ENCODE assay signal across 17 mouse cellular contexts in genomic region chr12:35642473-35642872, GRCm38 (mm10).
DNase-seq lines count a peak whose midpoint lies in the region.
"Had no signal": no experiment of that assay in that cellular context is flagged by ENCODE, and none has a peak within 500 bp of the region (broad histone marks: within the 10 kb centered on the region; RNA-seq: fewer than 3 reads in every experiment).

No protein-coding gene starts in this region.

- intact Hi-C loops in left cerebral cortex, postnatal 25 days (cut with DNase I), result no loop called here

- peak; percentile 4 for DNase-seq in retina, postnatal 1 day
- DNase-seq in retina, embryonic 14.5 days (ENCODE audit: low spot score), result no peak
- peak; percentile 97 for DNase-seq in ES-CJ7 (ENCODE audit: low read depth, low spot score)
- peak; percentile 99 for DNase-seq in R1 (ENCODE audit: low read depth, low spot score)
- peak; percentile 97 for DNase-seq in ZHBTc4 (ENCODE audit: low read depth, low spot score)
- no peak for DNase-seq in lung, postnatal 14 days
- DNase-seq in left cerebral cortex, postnatal 25 days (ENCODE audit: low spot score in 2 of 2), result no peak
- no peak for DNase-seq in cerebellum, postnatal 14 days
- DNase-seq: adrenal gland, adult 8-10 months; adrenal gland, postnatal 14 days; adrenal gland, postnatal 36 days; cerebellum, adult 11-12 months; cerebellum, adult 2 months; cerebellum, adult 9-10 months; cerebellum, postnatal 10 days; cerebellum, postnatal 36 days; forebrain, postnatal 0 days had no signal

Comparison
In these comparisons a context has a peak if more than half of its experiments do, and no peak if none do; other contexts are left out.
1. DNase-seq: peak in retina, postnatal 1 day (single experiment), ES-CJ7 (single experiment), R1 (single experiment) and ZHBTc4 (single experiment); none in retina, embryonic 14.5 days (single experiment), lung, postnatal 14 days (single experiment), left cerebral cortex, postnatal 25 days (0 of 2) and cerebellum, postnatal 14 days (0 of 2).